Mouse (Mus musculus) layer of hippocampus, postnatal 36 days (tissue): ENCODE results near the gene Arhgef15. TPM values are rescaled to one million over a fixed set of nuclear protein-coding genes. Genes with fewer than 3 reads are reported as not detected.
"Not testable (repeated sequence)": the region's sequence is repeated elsewhere in the genome, so short reads cannot be mapped to it uniquely, and the experiment has no call there.

Source experiments
- DNase-seq, 2 experiments: peaks; one replicate each; pipeline ENCODE4 v3.0.0; 2022
- total RNA-seq, 2 experiments: library from RNA; stranded (reverse); gene quantifications; 2 replicates each; pipeline ENCODE4 v1.2.3; 2021

Arhgef15 gene
- total RNA-seq: 10 to 100 TPM in 1 of 2 experiments, 1 to 10 TPM in 1; 7.4 to 10.5 TPM

DNA sequence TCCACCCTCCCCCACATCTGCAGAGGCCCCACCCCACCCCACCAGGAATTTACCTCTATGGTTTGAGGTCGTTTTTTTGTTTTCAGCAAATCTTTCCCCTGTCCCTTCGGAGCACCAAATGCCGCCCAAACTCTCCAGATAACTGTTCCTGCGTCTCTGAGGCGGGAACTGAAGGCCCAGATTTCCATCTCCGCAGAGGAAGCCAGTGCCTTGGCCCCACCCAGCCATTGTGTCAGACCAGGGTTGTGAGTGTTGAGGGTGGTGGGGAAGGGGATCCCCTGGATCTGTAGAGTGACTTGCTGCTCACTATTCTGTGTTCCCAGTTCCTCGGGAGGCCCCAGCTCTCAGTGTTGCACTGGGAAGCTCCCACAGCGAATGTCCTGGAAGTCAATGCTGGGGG is at the start of gene Arhgef15:
TSS of gene Arhgef15 (minus strand) at position 173 of the 400 bp plus-strand sequence.
- DNase-seq: no peak

DNA sequence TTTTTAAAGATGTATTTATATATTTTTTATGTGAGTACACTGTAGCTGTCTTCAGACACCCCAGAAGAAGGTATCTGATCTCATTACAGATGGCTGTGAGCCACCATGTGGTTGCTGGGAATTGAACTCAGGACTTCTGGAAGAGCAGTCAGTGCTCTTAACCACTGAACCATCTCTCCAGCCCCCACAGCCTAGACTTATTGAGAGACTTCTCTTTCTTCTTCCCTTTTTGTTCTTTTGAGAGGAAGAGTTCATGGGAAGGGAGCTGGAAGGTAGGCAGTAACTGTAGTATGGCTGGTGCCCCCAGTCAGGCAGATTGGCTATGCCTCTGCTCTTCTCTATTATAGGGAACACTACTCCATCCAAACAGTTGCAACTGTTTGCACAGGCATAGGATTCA is 49.3 kb upstream of the Arhgef15 start:
- not testable (repeated sequence) for DNase-seq

GRCm38 (mm10) chr11:69005193-69005592 is 47.9 kb upstream of the Arhgef15 start:
- DNase-seq: no peak

DNA sequence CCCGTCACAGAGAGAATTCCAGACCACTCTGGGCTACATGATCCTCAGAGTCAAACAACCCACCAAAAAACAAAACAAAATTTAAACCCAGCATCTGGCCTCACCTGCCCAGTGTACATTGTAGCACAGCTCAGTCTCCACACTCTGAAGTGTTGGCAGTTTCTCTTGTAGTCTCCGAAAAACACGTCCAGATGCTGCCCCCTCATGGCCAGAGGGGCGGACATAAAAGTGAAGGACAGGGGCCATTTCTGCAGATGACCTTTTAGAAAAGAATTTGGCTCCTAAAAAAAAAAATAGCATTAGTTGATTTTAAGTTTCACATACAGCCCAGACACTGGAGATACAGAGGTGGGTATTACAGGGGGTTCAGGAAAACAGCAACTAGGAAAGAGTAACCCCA is 46.3 kb upstream of the Arhgef15 start:
- no peak for DNase-seq

GRCm38 (mm10) chr11:69002782-69003181 is 45.5 kb upstream of the Arhgef15 start:
- DNase-seq: not testable (repeated sequence)

GRCm38 (mm10) chr11:68997080-68997479 is 39.8 kb upstream of the Arhgef15 start:
- no peak for DNase-seq

DNA sequence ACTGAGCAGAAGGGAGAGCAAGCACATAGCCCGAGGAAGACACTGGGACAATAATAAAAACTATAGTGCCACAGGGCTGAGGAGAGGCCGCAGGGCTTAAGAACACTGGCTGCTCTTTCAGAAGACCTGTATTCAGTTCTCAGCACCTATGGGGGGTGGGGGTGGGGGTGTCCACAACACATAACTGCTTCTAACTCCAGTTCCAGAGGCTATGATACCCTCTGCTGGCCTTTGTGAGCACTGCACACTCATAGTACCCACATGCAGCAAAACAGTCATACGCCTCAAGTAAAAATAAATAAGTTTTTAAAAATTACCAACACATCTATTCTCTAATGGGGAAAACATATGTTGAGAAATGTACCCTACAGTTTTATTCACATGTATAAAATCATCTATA is 37.1 kb upstream of the Arhgef15 start:
- DNase-seq: no peak

DNA sequence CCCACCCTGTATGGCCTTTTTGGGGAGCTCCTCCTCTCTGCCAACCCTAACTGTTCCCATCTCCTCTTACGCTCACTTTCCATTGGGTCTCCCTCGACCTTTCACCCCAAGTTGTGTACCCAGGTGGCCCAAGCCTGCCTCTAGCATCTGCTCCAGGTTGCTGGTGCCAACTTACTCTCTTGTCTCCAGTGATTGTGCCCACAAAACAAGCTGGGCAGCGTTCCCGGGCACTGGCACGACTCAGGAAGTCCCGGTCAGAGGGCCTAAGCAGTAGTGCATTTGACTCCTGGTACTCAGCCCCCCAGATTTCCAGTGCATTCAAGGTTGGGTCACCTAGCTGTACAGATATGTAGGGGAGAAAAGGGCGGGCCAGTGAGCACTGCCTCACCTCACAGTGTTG is 35.8 kb upstream of the Arhgef15 start:
- DNase-seq: no peak

DNA sequence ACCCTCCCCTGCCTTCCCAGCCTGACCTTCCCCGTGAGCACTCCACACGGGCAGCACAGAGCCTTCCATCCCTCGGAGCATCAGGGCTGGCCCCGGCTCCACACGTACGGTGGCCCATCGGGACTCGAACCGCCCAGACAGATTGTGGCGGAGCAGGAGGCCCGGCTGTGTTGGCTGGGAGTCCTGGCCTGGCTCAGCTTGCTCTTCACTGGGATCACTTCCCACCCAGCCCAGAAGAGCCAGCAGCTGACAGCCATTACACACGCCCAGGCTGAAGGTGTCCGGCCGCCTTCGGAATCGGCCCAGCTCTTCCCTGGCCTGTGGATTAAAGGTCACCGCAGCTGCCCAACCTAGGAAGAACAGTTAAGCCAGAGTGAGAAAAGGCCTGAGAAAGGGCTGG is 31.1 kb upstream of the Arhgef15 start:
- DNase-seq: no peak

- no peak for DNase-seq
These were observed 30.1 kb upstream of the Arhgef15 start for GRCm38 (mm10) chr11:68987365-68987882.

- DNase-seq: peak; percentile 50 to 64
These were observed 25.5 kb upstream of the Arhgef15 start for GRCm38 (mm10) chr11:68982639-68983369.

- no peak for DNase-seq
These were observed 23.6 kb upstream of the Arhgef15 start for GRCm38 (mm10) chr11:68980919-68981318.

- no peak for DNase-seq
These were observed 22.0 kb upstream of the Arhgef15 start for GRCm38 (mm10) chr11:68979320-68979733.

DNA sequence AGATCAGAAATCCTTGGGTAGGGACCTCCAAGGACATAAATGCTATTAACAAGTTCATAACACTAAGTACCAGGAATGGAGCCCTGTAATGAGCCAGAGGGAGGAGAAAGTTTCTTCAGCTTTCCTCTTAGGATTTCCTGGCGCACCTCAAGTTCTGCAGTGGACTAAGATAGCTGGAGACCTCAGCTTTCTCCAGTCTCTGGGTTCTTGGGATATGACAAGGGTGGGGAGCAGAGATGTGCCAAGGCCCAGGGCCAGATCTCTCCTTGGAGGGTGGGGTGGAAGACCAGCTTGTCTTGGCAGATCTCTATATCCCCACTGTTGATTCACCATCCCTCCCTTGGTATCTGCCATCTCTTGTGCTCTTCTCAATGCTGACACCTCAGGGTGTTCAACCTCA is 18.3 kb upstream of the Arhgef15 start:
- DNase-seq: no peak

GRCm38 (mm10) chr11:68975085-68975484 is 17.8 kb upstream of the Arhgef15 start, which contains the start of gene Rangrf:
Gene Rangrf, minus strand, starts transcription at chr11:68975185.
- no peak for DNase-seq

DNA sequence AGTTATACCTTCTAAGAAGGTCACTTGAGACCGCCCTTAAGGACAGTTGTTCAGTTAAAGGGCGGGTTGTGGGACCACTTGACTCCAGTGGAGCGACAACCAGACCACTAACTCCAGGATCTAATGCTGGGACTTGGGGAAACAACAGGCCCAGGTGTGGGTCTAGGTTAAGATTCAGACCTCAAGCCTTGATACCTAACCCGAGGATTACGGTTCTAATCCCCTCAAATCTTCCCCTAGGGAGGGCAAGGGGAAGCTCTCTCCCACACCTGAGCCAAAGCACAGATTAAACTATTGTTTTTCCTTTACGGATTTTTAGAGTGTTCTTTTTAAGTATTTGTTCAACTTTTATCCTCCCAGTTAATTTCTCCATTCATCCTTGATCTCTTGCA is 16.8 kb upstream of the Arhgef15 start:
- DNase-seq: no peak

DNA sequence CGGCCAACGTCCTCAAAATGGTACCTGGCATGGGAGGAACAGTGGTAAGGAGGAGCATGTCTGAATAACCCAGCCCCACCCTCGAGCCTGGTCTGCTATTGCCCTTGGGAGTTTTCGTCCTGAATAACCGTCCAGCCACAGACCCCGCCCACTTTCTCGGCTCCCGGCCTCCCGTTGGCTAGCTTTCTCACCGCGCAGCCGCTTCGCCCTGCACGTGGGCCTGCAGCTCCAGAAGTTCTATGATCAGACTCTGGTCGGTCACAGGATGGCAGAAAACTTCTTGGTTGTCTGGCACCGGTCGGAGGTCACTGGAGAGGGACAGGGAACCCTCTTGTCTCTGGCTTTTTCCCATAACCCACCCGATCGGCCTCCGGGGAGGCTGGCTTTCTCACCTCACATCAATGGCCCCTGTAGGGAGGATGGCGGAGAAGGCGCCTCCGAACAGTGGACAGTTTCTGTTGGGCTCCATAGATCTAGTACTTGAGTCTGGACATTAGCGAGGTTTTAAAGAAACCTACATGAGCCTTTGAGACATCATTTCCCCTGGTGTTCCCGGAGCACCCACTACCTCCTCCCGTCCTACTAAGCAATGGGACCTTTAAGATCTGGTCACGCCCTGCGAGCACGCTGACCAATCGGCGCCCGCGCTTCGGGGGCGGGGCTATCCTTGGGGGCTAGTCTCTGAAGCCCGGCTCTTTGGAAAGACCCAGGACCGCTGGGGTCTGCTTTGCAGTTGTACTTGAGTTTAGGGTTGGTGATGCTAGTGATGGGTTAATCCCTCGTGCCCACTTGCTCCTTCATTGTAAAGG is 16.2 kb upstream of the Arhgef15 start:
- DNase-seq: peak; percentile 77 to 80

DNA sequence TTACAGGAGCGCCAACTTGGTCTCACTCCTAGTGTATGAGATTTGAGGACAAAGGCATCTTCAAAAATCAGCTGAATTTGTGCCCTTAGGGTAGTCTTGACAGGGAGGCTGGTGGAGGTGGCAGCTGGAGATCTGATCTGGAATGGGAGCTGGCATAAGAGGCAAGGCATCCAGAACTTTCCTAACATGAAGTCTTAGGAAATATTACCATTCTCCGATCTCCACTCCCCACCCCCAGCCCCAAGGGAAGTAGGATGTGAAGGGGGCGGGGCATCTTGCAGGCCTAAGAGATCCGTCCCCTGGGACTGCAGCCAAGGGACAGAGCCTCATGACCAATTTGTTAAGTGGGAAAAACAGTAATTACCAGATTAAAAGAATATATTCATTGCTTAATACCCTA is 13.0 kb upstream of the Arhgef15 start:
- no peak for DNase-seq

GRCm38 (mm10) chr11:68968752-68969151 is 11.5 kb upstream of the Arhgef15 start:
- DNase-seq: no peak

DNA sequence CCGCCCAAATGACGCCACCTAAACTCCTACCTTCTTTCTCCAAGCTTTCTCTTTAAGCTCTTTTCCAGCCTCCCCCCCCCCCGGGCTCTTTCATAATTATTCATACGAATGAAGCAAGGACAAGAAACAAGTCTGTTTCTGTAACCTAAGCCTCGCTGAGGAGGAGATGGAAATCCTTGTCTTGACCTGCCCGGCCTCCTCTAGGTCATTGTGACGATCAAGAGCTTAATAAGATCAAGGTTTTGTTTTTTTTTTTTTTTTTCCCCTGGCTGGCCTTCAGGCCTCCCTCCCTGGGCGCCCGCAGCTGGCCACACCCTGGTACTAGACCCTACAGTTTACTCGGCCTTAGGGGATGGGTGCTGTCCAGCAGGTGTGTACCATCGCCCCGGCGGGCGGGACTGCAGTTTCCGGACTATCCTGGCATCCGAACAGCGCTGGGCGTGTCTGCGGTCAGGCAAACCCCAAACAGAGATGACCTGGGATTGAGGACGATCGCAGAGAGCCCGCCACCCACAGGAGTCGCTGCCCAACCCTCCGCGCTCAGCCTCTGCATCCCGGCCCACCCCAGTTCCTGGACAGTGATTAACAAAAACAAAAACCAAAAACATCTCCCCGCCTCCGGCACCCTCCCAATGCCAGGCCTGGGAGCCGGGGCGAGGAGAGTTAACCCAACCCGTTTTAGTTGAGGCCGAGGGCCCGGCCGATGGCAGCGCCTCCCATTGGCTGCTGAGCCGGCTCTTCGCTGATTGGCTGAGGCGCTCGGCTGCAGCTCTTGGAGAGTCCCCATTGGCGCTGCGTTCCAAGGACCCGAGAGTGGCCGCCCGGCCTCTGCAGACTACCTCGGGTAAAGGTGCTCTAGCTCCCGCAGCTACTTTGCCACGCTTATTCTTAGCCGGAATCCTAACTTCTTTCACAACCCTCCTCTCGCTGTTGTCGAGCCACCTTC is 10.3 kb upstream of the Arhgef15 start, which contains the start of gene Slc25a35:
TSS of gene Slc25a35 (plus strand) at position 795 of the 946 bp plus-strand sequence.
- peak; percentile 89 for DNase-seq

DNA sequence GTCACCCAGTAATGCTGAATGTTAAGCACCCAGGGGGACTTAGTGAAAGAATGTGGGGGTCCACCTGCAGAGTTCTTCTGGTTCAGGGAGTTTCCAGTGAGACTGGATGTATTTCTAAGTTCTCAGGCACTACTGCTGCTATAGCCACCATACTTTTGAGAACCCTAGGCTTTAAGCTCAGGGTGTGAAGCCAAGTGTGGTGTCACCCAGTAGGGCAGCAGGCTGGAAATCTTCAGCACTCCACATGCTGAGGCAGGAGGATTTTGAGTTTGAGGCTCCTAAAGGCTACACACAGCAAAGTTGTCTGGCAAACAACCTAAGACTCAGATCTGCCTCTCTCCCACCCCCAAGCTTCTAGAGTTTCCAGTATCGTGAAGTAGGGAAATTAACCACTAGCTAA is 9.3 kb upstream of the Arhgef15 start:
- no peak for DNase-seq

DNA sequence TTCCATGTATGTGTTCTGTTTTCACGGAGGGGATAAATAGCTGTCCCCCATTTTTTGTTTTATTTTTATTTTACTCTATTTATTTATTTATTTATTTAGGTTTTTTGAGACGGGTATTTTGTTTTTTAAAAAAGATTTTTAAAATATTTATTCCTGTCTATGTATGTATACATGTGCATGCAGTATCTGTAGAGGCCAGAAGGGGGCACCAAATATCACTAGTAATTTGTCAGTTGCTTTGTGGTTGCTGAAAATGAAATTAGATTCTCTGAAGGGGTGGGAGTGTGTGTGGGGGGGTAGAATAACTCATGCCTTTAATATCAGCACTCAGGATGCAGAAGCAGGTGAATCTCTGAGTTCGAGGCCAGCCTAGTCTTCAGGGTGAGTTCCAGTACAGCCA is 8.6 kb upstream of the Arhgef15 start:
- DNase-seq: no peak
